ENCODE assay signal across 25 mouse cellular contexts in genomic region chr2:148623067-148623466, GRCm38 (mm10). TPM values are rescaled to one million over a fixed set of nuclear protein-coding genes. Genes with fewer than 3 reads are reported as not detected.
DNase-seq lines count a peak whose midpoint lies in the region; ATAC-seq and TF ChIP-seq lines count a peak whose summit lies in the region.
"Had no signal": no experiment of that assay in that cellular context is flagged by ENCODE, and none has a peak within 500 bp of the region (broad histone marks: within the 10 kb centered on the region; RNA-seq: fewer than 3 reads in every experiment).

No protein-coding gene starts in this region.

- no peak for TF ChIP-seq RAD21 in CH12.LX (IDR thresholded peaks at IDR 0.05; ENCODE audit: low read depth, low read length)

- DNase-seq in gastrocnemius, adult 2 months: no peak
- DNase-seq in gastrocnemius, adult 18-20 months (ENCODE audit: low spot score): no peak
- peak; percentile 28 for DNase-seq in CH12.LX (ENCODE audit: extremely low read depth)
- no peak for DNase-seq in left cerebral cortex, adult 9 months (ENCODE audit: low spot score in 2 of 2)
- no peak for DNase-seq in right cerebral cortex, postnatal 25 days
- DNase-seq in lung, adult 18-20 months: no peak
- DNase-seq: adrenal gland, adult 2 months; adrenal gland, postnatal 14 days; B cell, adult 2 months; cerebellum, adult 11-12 months; cerebellum, adult 2 months; cerebellum, adult 9-10 months; cerebellum, postnatal 10 days; cerebellum, postnatal 25 days; embryo, embryonic 11 days had no signal

- in situ Hi-C loops in CH12.LX (cut with MboI; ENCODE audit: low pct_ligation_motif_present, low pct_unique_long_range_greater_than_20kb, low sequenced_read_pairs): loop anchor here (5.0 kb wide), 1 partner anchor 36 kb away; no protein-coding TSS in a partner anchor

- TF ChIP-seq POLR2A in CH12.LX (IDR thresholded peaks at IDR 0.05; ENCODE audit: low read depth, low read length): no peak

- H3K27ac ChIP-seq in gastrocnemius, adult 2 months: 0 out of 2 replicates have a peak overlapping the region, but pooled peaks have one; percentile 38
- H3K27ac ChIP-seq in CH12.LX (ENCODE audit: insufficient read depth, low read depth): no peak overlapping the region
- H3K27ac ChIP-seq: embryonic facial prominence, embryonic 13.5 days; embryonic facial prominence, embryonic 15.5 days; forebrain, embryonic 10.5 days; forebrain, embryonic 12.5 days had no signal

- H3K4me1 ChIP-seq in CH12.LX (ENCODE audit: control insufficient read depth in 1 of 2, insufficient read depth in 2 of 2): peaks cover 4 to 29% of the 10 kb centered on the region in 2 experiments; a peak in 3 of 4 replicates
- peaks cover 8% of the 10 kb centered on the region; the same call in 1 of the 2 replicates for H3K4me1 ChIP-seq in megakaryocyte, embryonic 14.5 days
- H3K4me1 ChIP-seq: embryonic facial prominence, embryonic 13.5 days; embryonic facial prominence, embryonic 15.5 days; forebrain, embryonic 10.5 days; forebrain, embryonic 12.5 days had no signal

- no peaks in the 10 kb centered on the region for H3K9me3 ChIP-seq in CH12.LX (replicated peaks; ENCODE audit: low read length)
- H3K9me3 ChIP-seq in megakaryocyte, embryonic 14.5 days: no peaks in the 10 kb centered on the region
- H3K9me3 ChIP-seq: embryonic facial prominence, embryonic 13.5 days; embryonic facial prominence, embryonic 15.5 days; forebrain, embryonic 10.5 days; forebrain, embryonic 12.5 days had no signal

- intact Hi-C loops in gastrocnemius, adult 2 months (cut with DNase I): no loop called here

- dilution Hi-C loops in CH12.LX (cut with MboI; ENCODE audit: extremely low pct_ligation_motif_present, extremely low pct_unique_long_range_greater_than_20kb, low sequenced_read_pairs): no loop called here

- no peaks in the 10 kb centered on the region for H3K27me3 ChIP-seq in CH12.LX (replicated peaks)
- H3K27me3 ChIP-seq in megakaryocyte, embryonic 14.5 days (replicated peaks): peaks cover 7% of the 10 kb centered on the region
- H3K27me3 ChIP-seq: embryonic facial prominence, embryonic 13.5 days; embryonic facial prominence, embryonic 15.5 days; forebrain, embryonic 12.5 days had no signal

- H3K4me2 ChIP-seq in CH12.LX (ENCODE audit: insufficient read depth, low read depth, poor library complexity, severe bottlenecking): peak overlapping the region; percentile 94
- H3K4me2 ChIP-seq: embryonic facial prominence, embryonic 13.5 days; embryonic facial prominence, embryonic 15.5 days; forebrain, embryonic 12.5 days had no signal

- ATAC-seq in granulocyte monocyte progenitor cell, adult 5-6 weeks (replicated peaks; ENCODE audit: poor library complexity, severe bottlenecking): peak; percentile 44
- ATAC-seq: CD4-positive, CD25-positive, alpha-beta regulatory T cell, adult 4 months; forebrain, embryonic 14.5 days; forebrain, embryonic 16.5 days had no signal

- no peaks in the 10 kb centered on the region for H3K36me3 ChIP-seq in CH12.LX (replicated peaks in 1 of 2; ENCODE audit: control insufficient read depth in 1 of 2, insufficient read depth in 1 of 2, low read length in 1 of 2)
- H3K36me3 ChIP-seq in megakaryocyte, embryonic 14.5 days (replicated peaks; ENCODE audit: low read length): no peaks in the 10 kb centered on the region
- H3K36me3 ChIP-seq: embryonic facial prominence, embryonic 13.5 days; embryonic facial prominence, embryonic 15.5 days; forebrain, embryonic 10.5 days; forebrain, embryonic 12.5 days had no signal

- TF ChIP-seq EP300 in CH12.LX (IDR thresholded peaks at IDR 0.05; ENCODE audit: low read length): peak; percentile 72

- no peak overlapping the region for H3K4me3 ChIP-seq in gastrocnemius, adult 2 months
- H3K4me3 ChIP-seq in CH12.LX (replicated peaks in 1 of 3; ENCODE audit: low read depth in 2 of 3, low read length in 2 of 3, poor library complexity in 1 of 3): no peak overlapping the region
- H3K4me3 ChIP-seq in megakaryocyte, embryonic 14.5 days (replicated peaks): peak overlapping the region; percentile 73
- H3K4me3 ChIP-seq: embryonic facial prominence, embryonic 13.5 days; embryonic facial prominence, embryonic 15.5 days; erythroblast, embryonic 14.5 days; forebrain, embryonic 10.5 days; forebrain, embryonic 12.5 days had no signal

- H3K9ac ChIP-seq in CH12.LX (ENCODE audit: insufficient read depth, low read depth): peak overlapping the region; percentile 39
- H3K9ac ChIP-seq: embryonic facial prominence, embryonic 13.5 days; embryonic facial prominence, embryonic 15.5 days; forebrain, embryonic 12.5 days had no signal

- no peak for TF ChIP-seq CTCF in gastrocnemius, adult 2 months (IDR thresholded peaks at IDR 0.05)
- TF ChIP-seq CTCF in CH12.LX (conservative IDR thresholded peaks at IDR 0.05 in 1 of 2, IDR thresholded peaks at IDR 0.05 in 1 of 2; ENCODE audit: low read depth in 2 of 2, low read length in 2 of 2): no peak

- H3K79me2 ChIP-seq in CH12.LX (replicated peaks; ENCODE audit: control insufficient read depth, extremely low read depth, insufficient read depth, poor library complexity, severe bottlenecking): no peaks in the 10 kb centered on the region

TF ChIP-seq in CH12.LX, 34 proteins besides CTCF, POLR2A, EP300 and RAD21:
- TF ChIP-seq USF1 (IDR thresholded peaks at IDR 0.05; ENCODE audit: low read depth, low read length) (no peak), JUND (conservative IDR thresholded peaks at IDR 0.05; ENCODE audit: low read depth, low read length) (0 out of 2 replicates have a peak, but pooled peaks have one; percentile 23), KAT2A (IDR thresholded peaks at IDR 0.05; ENCODE audit: insufficient replicate concordance, low read length) (no peak), USF2 (conservative IDR thresholded peaks at IDR 0.05; ENCODE audit: low read depth, low read length) (no peak), UBTF (IDR thresholded peaks at IDR 0.05; ENCODE audit: low read depth, low read length) (no peak), ZMIZ1 (IDR thresholded peaks at IDR 0.05; ENCODE audit: low read depth, low read length) (no peak), NRF1 (IDR thresholded peaks at IDR 0.05; ENCODE audit: low read depth, low read length) (no peak), ETS1 (conservative IDR thresholded peaks at IDR 0.05; ENCODE audit: low read depth, low read length) (peak; percentile 42), ZKSCAN1 (IDR thresholded peaks at IDR 0.05; ENCODE audit: borderline replicate concordance, low read depth, low read length) (no peak), IRF4 (IDR thresholded peaks at IDR 0.05; ENCODE audit: low read depth, low read length) (peak; percentile 76), JUN (IDR thresholded peaks at IDR 0.05; ENCODE audit: insufficient read depth, low read depth, low read length) (no peak), PAX5 (IDR thresholded peaks at IDR 0.05; ENCODE audit: low read length) (no peak), NELFE (IDR thresholded peaks at IDR 0.05; ENCODE audit: low read depth, low read length) (no peak), MAZ (IDR thresholded peaks at IDR 0.05; ENCODE audit: low read depth, low read length) (peak; percentile 66; the same call in 1 of the 2 replicates), MEF2A (IDR thresholded peaks at IDR 0.05; ENCODE audit: borderline replicate concordance, low read depth, low read length) (0 out of 2 replicates have a peak, but pooled peaks have one; percentile 17), TCF12 (IDR thresholded peaks at IDR 0.05; ENCODE audit: low read depth, low read length) (peak; percentile 28; the same call in 1 of the 2 replicates), MAX (IDR thresholded peaks at IDR 0.05; ENCODE audit: low read length) (no peak), SIN3A (IDR thresholded peaks at IDR 0.05; ENCODE audit: low read length) (0 out of 2 replicates have a peak, but pooled peaks have one; percentile 24), BHLHE40 (IDR thresholded peaks at IDR 0.05; ENCODE audit: low read depth, low read length) (peak; percentile 16; the same call in 1 of the 2 replicates), ZC3H11A (IDR thresholded peaks at IDR 0.05; ENCODE audit: low read depth, low read length) (no peak)
TF ChIP-seq in CH12.LX: peak in this region for 8.

RNA-seq across cellular contexts. Expression of gene Nxt1, which starts 49.3 kb away (rescaled TPM):
- total RNA-seq in gastrocnemius, adult 2 months (2021): 1 to 10 TPM; 6.6 to 7.7 TPM
- total RNA-seq in gastrocnemius, adult 18-20 months (2021): 1 to 10 TPM; 6.6 to 7.5 TPM
- total RNA-seq in CH12.LX (2012; rRNA removed) (68.2 and 84.7 TPM in 2 replicates), CH12.LX (2014; rRNA removed) (125 and 127 TPM in 2 replicates)
- 77.1 and 80.6 TPM in 2 replicates for polyA plus RNA-seq in CH12.LX (2012; ENCODE audit: insufficient read length, low read depth)
- 104 and 106 TPM in 2 replicates for total RNA-seq in granulocyte monocyte progenitor cell, adult 5-6 weeks (2014; fragmentation: Nextera tagmentation)
- 64.1 and 76.1 TPM in 2 replicates for total RNA-seq in granulocyte monocyte progenitor cell, adult 5-6 weeks (2017)
- polyA plus RNA-seq in megakaryocyte, embryonic 14.5 days (2012; ENCODE audit: insufficient read depth, low replicate concordance): 2.6 and 25.6 TPM in 2 replicates

RNA-seq across cellular contexts. Expression of gene Gzf1, which starts 57.8 kb away (rescaled TPM):
- total RNA-seq in gastrocnemius, adult 2 months (2021): 10 to 100 TPM; 18.9 to 26.3 TPM
- total RNA-seq in gastrocnemius, adult 18-20 months (2021): 10 to 100 TPM; 17.9 to 26.9 TPM
- total RNA-seq in CH12.LX (2012; rRNA removed): 7.3 and 9.5 TPM in 2 replicates
- total RNA-seq in CH12.LX (2014; rRNA removed): 8.1 and 8.5 TPM in 2 replicates
- polyA plus RNA-seq in CH12.LX (2012; ENCODE audit: insufficient read length, low read depth): 5.5 and 5.8 TPM in 2 replicates
- total RNA-seq in granulocyte monocyte progenitor cell, adult 5-6 weeks (2014; fragmentation: Nextera tagmentation): 11.2 and 15.5 TPM in 2 replicates
- 18.9 and 19.9 TPM in 2 replicates for total RNA-seq in granulocyte monocyte progenitor cell, adult 5-6 weeks (2017)
- polyA plus RNA-seq in megakaryocyte, embryonic 14.5 days (2012; ENCODE audit: insufficient read depth, low replicate concordance): 5.2 and 17.8 TPM in 2 replicates

Comparison
In these comparisons a context has a peak if more than half of its experiments do, and no peak if none do; other contexts are left out.
1. RNA of gene Nxt1, which starts 49.3 kb away (total RNA-seq): 68.2 to 127 TPM in CH12.LX and 64.1 to 106 TPM in granulocyte monocyte progenitor cell, adult 5-6 weeks; 6.6 to 7.7 TPM in gastrocnemius, adult 2 months and 6.6 to 7.5 TPM in gastrocnemius, adult 18-20 months; every median in the first group is over 4 times any median in the second.